ENCODE assay signal across 8 mouse cellular contexts in the genomic region with DNA sequence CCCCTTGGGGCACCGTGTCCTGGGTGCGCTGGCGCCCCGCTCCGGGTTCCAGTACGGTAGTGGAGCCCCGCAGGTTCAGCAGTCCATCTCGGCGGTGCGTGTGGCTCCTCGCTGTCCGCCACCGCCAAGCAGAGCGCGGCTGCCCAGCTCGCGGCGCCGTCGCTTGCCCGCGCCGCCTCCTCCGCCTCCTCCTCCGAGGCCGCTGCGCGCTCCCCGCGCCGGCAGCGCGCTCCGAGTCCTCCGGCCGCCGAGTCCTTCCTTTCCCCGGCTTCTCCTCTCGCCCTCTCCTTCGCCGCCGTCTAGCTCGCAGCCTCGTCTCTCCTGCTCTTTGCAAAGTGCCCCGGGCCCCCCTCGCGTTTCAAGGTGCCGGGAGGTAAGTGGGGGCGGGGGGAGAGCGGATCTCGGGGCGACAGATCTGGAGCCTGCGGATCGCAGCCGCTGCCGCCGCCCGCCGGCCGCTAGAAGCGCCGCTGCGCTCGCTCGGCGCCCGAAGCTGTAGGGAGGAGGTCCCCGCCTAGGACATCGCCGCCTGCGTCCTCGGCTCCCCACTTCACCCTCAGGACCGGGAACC. TPM values are rescaled to one million over a fixed set of nuclear protein-coding genes. Genes with fewer than 3 reads are reported as not detected.
DNase-seq lines count a peak whose midpoint lies in the region; ATAC-seq and TF ChIP-seq lines count a peak whose summit lies in the region.

No protein-coding gene starts in this region.

- no peaks in the 10 kb centered on the region for H3K36me3 ChIP-seq in heart, embryonic 14.5 days (ENCODE audit: control insufficient read depth, insufficient read depth, low read length)
- no peaks in the 10 kb centered on the region for H3K36me3 ChIP-seq in kidney, postnatal 0 days (ENCODE audit: insufficient read depth, low read length)
- H3K36me3 ChIP-seq in liver, embryonic 16.5 days (ENCODE audit: control insufficient read depth, insufficient read depth) = no peaks in the 10 kb centered on the region
- no peaks in the 10 kb centered on the region for H3K36me3 ChIP-seq in neural tube, embryonic 11.5 days (ENCODE audit: control insufficient read depth, insufficient read depth, low read length)
- no peaks in the 10 kb centered on the region for H3K36me3 ChIP-seq in stomach, embryonic 15.5 days

- peak; percentile 64 for ATAC-seq in heart, embryonic 14.5 days (ENCODE audit: insufficient number of reproducible peaks, insufficient read depth, low FRiP score, low read depth)
- peak; percentile 51; the same call in 1 of the 2 replicates for ATAC-seq in kidney, postnatal 0 days (replicated peaks; ENCODE audit: low FRiP score, low read depth)
- 0 out of 2 replicates have a peak, but pooled peaks have one; percentile 19 for ATAC-seq in liver, embryonic 16.5 days (ENCODE audit: low read depth)
- ATAC-seq in neural tube, embryonic 11.5 days (ENCODE audit: insufficient read depth, low FRiP score, low TSS enrichment) = peak; percentile 77
- ATAC-seq in stomach, embryonic 15.5 days (ENCODE audit: insufficient read depth, low FRiP score, low read depth) = peak; percentile 70; the same call in 1 of the 2 replicates

- peak; percentile 42; the same call in 1 of the 2 replicates for TF ChIP-seq POLR2A in embryonic fibroblast, embryonic 13.5 days (IDR thresholded peaks at IDR 0.05; ENCODE audit: low read depth, low read length)

- H3K4me3 ChIP-seq in embryonic fibroblast, embryonic 13.5 days (ENCODE audit: insufficient read depth, low read length) = peak overlapping the region; percentile 96
- H3K4me3 ChIP-seq in heart, embryonic 14.5 days (ENCODE audit: control insufficient read depth in 1 of 2, insufficient read depth in 1 of 2, low read depth in 1 of 2, low read length in 2 of 2) = peak overlapping the region; percentile 82 to 98
- peak overlapping the region; percentile 71 for H3K4me3 ChIP-seq in kidney, postnatal 0 days (replicated peaks; ENCODE audit: low read depth, low read length)
- H3K4me3 ChIP-seq in liver, embryonic 16.5 days (ENCODE audit: low read depth, low read length) = peak overlapping the region; percentile 64
- H3K4me3 ChIP-seq in neural tube, embryonic 11.5 days (ENCODE audit: low read depth, low read length) = peak overlapping the region; percentile 56
- peak overlapping the region; percentile 74 for H3K4me3 ChIP-seq in stomach, embryonic 15.5 days (replicated peaks)

- peak overlapping the region; percentile 98 for H3K4me2 ChIP-seq in heart, embryonic 14.5 days (ENCODE audit: low read length)
- peak overlapping the region; percentile 90 for H3K4me2 ChIP-seq in kidney, postnatal 0 days (ENCODE audit: low read length)
- H3K4me2 ChIP-seq in liver, embryonic 16.5 days (ENCODE audit: low read depth, low read length) = peak overlapping the region; percentile 69
- H3K4me2 ChIP-seq in neural tube, embryonic 11.5 days (ENCODE audit: low read depth) = peak overlapping the region; percentile 93
- H3K4me2 ChIP-seq in stomach, embryonic 15.5 days = peak overlapping the region; percentile 94

- no peaks in the 10 kb centered on the region for H3K9me3 ChIP-seq in heart, embryonic 14.5 days (ENCODE audit: control insufficient read depth, low read length)
- no peaks in the 10 kb centered on the region for H3K9me3 ChIP-seq in kidney, postnatal 0 days (replicated peaks; ENCODE audit: low read length)
- H3K9me3 ChIP-seq in liver, embryonic 16.5 days (replicated peaks; ENCODE audit: control insufficient read depth, low read length) = no peaks in the 10 kb centered on the region
- no peaks in the 10 kb centered on the region for H3K9me3 ChIP-seq in neural tube, embryonic 11.5 days (ENCODE audit: control insufficient read depth, low read length)
- H3K9me3 ChIP-seq in stomach, embryonic 15.5 days = no peaks in the 10 kb centered on the region

- TF ChIP-seq CTCF in embryonic fibroblast, embryonic 13.5 days (IDR thresholded peaks at IDR 0.05; ENCODE audit: borderline replicate concordance, insufficient read depth, low read length) = no peak
- TF ChIP-seq CTCF in kidney, postnatal 0 days (IDR thresholded peaks at IDR 0.05; ENCODE audit: low read depth) = peak; percentile 53

- peak overlapping the region; percentile 90 for H3K27ac ChIP-seq in embryonic fibroblast, embryonic 13.5 days (ENCODE audit: insufficient read depth, low read length)
- H3K27ac ChIP-seq in heart, embryonic 14.5 days (replicated peaks in 1 of 2; ENCODE audit: control insufficient read depth in 1 of 2, insufficient read depth in 1 of 2, low read depth in 2 of 2, low read length in 2 of 2) = no peak overlapping the region
- peak overlapping the region; percentile 66; the same call in 1 of the 2 replicates for H3K27ac ChIP-seq in kidney, postnatal 0 days
- H3K27ac ChIP-seq in liver, embryonic 16.5 days (ENCODE audit: low read length) = no peak overlapping the region
- no peak overlapping the region for H3K27ac ChIP-seq in neural tube, embryonic 11.5 days (ENCODE audit: low read depth, low read length)
- no peak overlapping the region for H3K27ac ChIP-seq in stomach, embryonic 15.5 days

- DNase-seq in B cell, adult 2 months = peak; percentile 59 to 69
- peak; percentile 46 to 55 for DNase-seq in adrenal gland, postnatal 4 days (ENCODE audit: low spot score in 2 of 2)
- peak; percentile 78 for DNase-seq in kidney, postnatal 0 days (ENCODE audit: low spot score)
- peak; percentile 86 for DNase-seq in neural tube, embryonic 11.5 days (ENCODE audit: low spot score)

- WGBS in heart, embryonic 14.5 days = under 1% methylated on average over 63 of the region's 73 CpGs
- 0% methylated on average over 54 of the region's 73 CpGs for WGBS in kidney, postnatal 0 days
- WGBS in liver, embryonic 16.5 days (ENCODE audit: insufficient replicate concordance) = under 1% methylated on average over 62 of the region's 73 CpGs
- under 1% methylated on average over 60 of the region's 73 CpGs for WGBS in neural tube, embryonic 11.5 days
- WGBS in stomach, embryonic 15.5 days = under 1% methylated on average over 71 of the region's 73 CpGs

- peak overlapping the region; percentile 72 for H3K9ac ChIP-seq in heart, embryonic 14.5 days (ENCODE audit: low read length)
- peak overlapping the region; percentile 65 for H3K9ac ChIP-seq in kidney, postnatal 0 days (ENCODE audit: low read depth, low read length)
- H3K9ac ChIP-seq in liver, embryonic 16.5 days (ENCODE audit: low read depth, low read length) = peak overlapping the region; percentile 37
- peak overlapping the region; percentile 68 for H3K9ac ChIP-seq in neural tube, embryonic 11.5 days (ENCODE audit: low read length)
- peak overlapping the region; percentile 7; the same call in 1 of the 2 replicates for H3K9ac ChIP-seq in stomach, embryonic 15.5 days

- peaks cover 75% of the 10 kb centered on the region for H3K27me3 ChIP-seq in heart, embryonic 14.5 days (ENCODE audit: control insufficient read depth, insufficient read depth, low read length)
- peaks cover 58% of the 10 kb centered on the region for H3K27me3 ChIP-seq in kidney, postnatal 0 days (ENCODE audit: insufficient read depth, low read length)
- peaks cover 67% of the 10 kb centered on the region for H3K27me3 ChIP-seq in liver, embryonic 16.5 days (ENCODE audit: control insufficient read depth, insufficient read depth, low read depth, low read length)
- H3K27me3 ChIP-seq in neural tube, embryonic 11.5 days (ENCODE audit: control insufficient read depth, insufficient read depth, low read length) = peaks cover 79% of the 10 kb centered on the region
- peaks cover 48% of the 10 kb centered on the region for H3K27me3 ChIP-seq in stomach, embryonic 15.5 days (replicated peaks)

- peaks cover 6% of the 10 kb centered on the region for H3K4me1 ChIP-seq in embryonic fibroblast, embryonic 13.5 days (ENCODE audit: control insufficient read depth, insufficient read depth, low read length)
- H3K4me1 ChIP-seq in heart, embryonic 14.5 days (ENCODE audit: control insufficient read depth in 2 of 2, insufficient read depth in 2 of 2, low read length in 2 of 2) = peaks cover 6 to 20% of the 10 kb centered on the region in 2 experiments; a peak in 3 of 4 replicates
- peaks cover 13% of the 10 kb centered on the region for H3K4me1 ChIP-seq in kidney, postnatal 0 days (replicated peaks; ENCODE audit: insufficient read depth, low read length)
- H3K4me1 ChIP-seq in liver, embryonic 16.5 days (ENCODE audit: control insufficient read depth, low read depth, low read length) = no peaks in the 10 kb centered on the region; the same call in none of the 2 replicates
- H3K4me1 ChIP-seq in neural tube, embryonic 11.5 days (ENCODE audit: control insufficient read depth, insufficient read depth, low read length) = peaks cover 12% of the 10 kb centered on the region
- H3K4me1 ChIP-seq in stomach, embryonic 15.5 days = peaks cover 26% of the 10 kb centered on the region

RNA-seq across cellular contexts. Expression of a gene that starts 40.9 kb away (rescaled TPM):
- total RNA-seq in adrenal gland, postnatal 4 days (2021) = 10 to 100 TPM; 23.5 to 25.9 TPM
- polyA plus RNA-seq in embryonic fibroblast, embryonic 13.5 days (2011; ENCODE audit: insufficient read length, low read depth, missing spikeins) = 20.5 and 20.7 TPM in 2 replicates
- 23.5 and 23.7 TPM in 2 replicates for polyA plus RNA-seq in heart, embryonic 14.5 days (2014; fragmentation: Nextera tagmentation; extraction: Ambion mirVana)
- 19.2 and 21.3 TPM in 2 replicates for polyA plus RNA-seq in kidney, postnatal 0 days (2015; fragmentation: Nextera tagmentation; extraction: Ambion mirVana)
- polyA plus RNA-seq in liver, embryonic 16.5 days (2015; fragmentation: Nextera tagmentation; extraction: Ambion mirVana) = 6.0 and 6.2 TPM in 2 replicates
- 23.4 and 23.8 TPM in 2 replicates for polyA plus RNA-seq in neural tube, embryonic 11.5 days (2014; fragmentation: Nextera tagmentation; extraction: Ambion mirVana)
- polyA plus RNA-seq in stomach, embryonic 15.5 days (2015; fragmentation: Nextera tagmentation; extraction: Ambion mirVana) = 20.2 and 21.6 TPM in 2 replicates

Comparison
In these comparisons a context has a peak if more than half of its experiments do, and no peak if none do; other contexts are left out.
1. H3K27ac ChIP-seq: peak in embryonic fibroblast, embryonic 13.5 days (single experiment) and kidney, postnatal 0 days (single experiment); none in heart, embryonic 14.5 days (0 of 2), liver, embryonic 16.5 days (single experiment), neural tube, embryonic 11.5 days (single experiment) and stomach, embryonic 15.5 days (single experiment).
2. ATAC-seq: peak in every context shown above with its lines; median percentile 77 in neural tube, embryonic 11.5 days; 70 in stomach, embryonic 15.5 days; 64 in heart, embryonic 14.5 days; 51 in kidney, postnatal 0 days; 19 in liver, embryonic 16.5 days.
3. H3K9ac ChIP-seq: peak in every context shown above with its lines; median percentile 72 in heart, embryonic 14.5 days; 68 in neural tube, embryonic 11.5 days; 65 in kidney, postnatal 0 days; 37 in liver, embryonic 16.5 days; 7 in stomach, embryonic 15.5 days.
4. Peak in every context shown above with its lines, with median percentiles within 50 percentile points of each other: DNase-seq, H3K4me3 ChIP-seq and H3K4me2 ChIP-seq.